Mouse (Mus musculus) forebrain, embryonic 10.5 days (tissue): Measurements from ENCODE around the gene Gm9195. TPM values are rescaled to one million over a fixed set of nuclear protein-coding genes. Genes with fewer than 3 reads are reported as not detected.

Experiments used
- DNase-seq: peaks from one replicate; pipeline ENCODE4 v3.0.0-alpha.2; 2017; ENCODE audit warnings: low spot score; ENCODE audit errors: extremely low spot score
- H3K27ac ChIP-seq: fragments of 300-500 bp; sonication (generic); 2 replicates; pipeline ENCODE4 v1.5.1; 2016; ENCODE audit warnings: mild to moderate bottlenecking
- H3K27me3 ChIP-seq: fragments of 300-500 bp; sonication (generic); 2 replicates; pipeline ENCODE4 v1.6.1; 2016; ENCODE audit warnings: mild to moderate bottlenecking; ENCODE audit not compliant: poor library complexity, severe bottlenecking
- H3K36me3 ChIP-seq: fragments of 300-500 bp; sonication (generic); replicated peaks from 2 replicates; pipeline ENCODE4 v1.6.1; 2016; ENCODE audit warnings: mild to moderate bottlenecking, moderate library complexity
- H3K4me1 ChIP-seq: fragments of 300-500 bp; sonication (generic); 2 replicates; pipeline ENCODE4 v1.6.1; 2016
- H3K4me3 ChIP-seq: fragments of 300-500 bp; sonication (generic); 2 replicates; pipeline ENCODE4 v1.5.1; 2016; ENCODE audit warnings: mild to moderate bottlenecking, moderate library complexity
- H3K9me3 ChIP-seq: fragments of 300-500 bp; sonication (generic); 2 replicates; pipeline ENCODE4 v1.6.1; 2016; ENCODE audit warnings: mild to moderate bottlenecking, moderate library complexity
- WGBS: fragments of 180-500 bp; shearing (Covaris S2); methylation state at CpG from one replicate; pipeline ENCODE4 v1.1.7; 2016; 5-methylcytosine and 5-hydroxymethylcytosine counted together
- polyA plus RNA-seq: library from polyadenylated mRNA; unstranded; fragments of >200 nt; fragmentation: Nextera tagmentation; extraction: Ambion mirVana; gene quantifications from 2 replicates; pipeline ENCODE4 v1.2.1, GENCODE M21; 2016

The Gm9195 gene
- polyA plus RNA-seq: not detected in 2 replicates

DNA sequence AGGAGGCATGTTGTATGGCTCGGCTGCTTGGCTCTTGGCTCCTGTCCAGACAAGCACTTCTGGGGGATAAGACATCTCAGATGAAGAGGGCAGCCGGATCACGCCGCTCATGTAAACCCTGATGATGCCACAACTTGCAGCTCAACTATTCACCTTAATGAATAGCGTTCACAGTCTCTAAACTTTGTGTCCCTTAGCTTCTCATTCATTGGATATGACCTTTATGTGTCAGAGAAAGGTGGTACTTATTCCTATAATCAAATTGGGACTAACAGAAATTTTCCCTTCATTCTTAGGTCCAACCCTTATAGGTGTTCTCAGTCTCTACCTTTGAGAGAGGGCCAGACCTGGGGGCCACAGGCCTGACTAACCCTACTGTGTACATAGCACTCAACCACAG lies at the start of gene Gm9195:
Gene Gm9195, minus strand, starts transcription at position 101 of the 400 bp plus-strand sequence.
- 91% methylated on average over 5 of the region's 5 CpGs for WGBS
- Histone ChIP-seq H3K27me3 (no peaks in the 10 kb centered on the region), H3K36me3 (no peaks in the 10 kb centered on the region), H3K27ac (no peak within 1 kb of the TSS), H3K4me1 (no peaks in the 10 kb centered on the region), H3K9me3 (no peaks in the 10 kb centered on the region), H3K4me3 (no peak within 1 kb of the TSS)
- no peak for DNase-seq

DNA sequence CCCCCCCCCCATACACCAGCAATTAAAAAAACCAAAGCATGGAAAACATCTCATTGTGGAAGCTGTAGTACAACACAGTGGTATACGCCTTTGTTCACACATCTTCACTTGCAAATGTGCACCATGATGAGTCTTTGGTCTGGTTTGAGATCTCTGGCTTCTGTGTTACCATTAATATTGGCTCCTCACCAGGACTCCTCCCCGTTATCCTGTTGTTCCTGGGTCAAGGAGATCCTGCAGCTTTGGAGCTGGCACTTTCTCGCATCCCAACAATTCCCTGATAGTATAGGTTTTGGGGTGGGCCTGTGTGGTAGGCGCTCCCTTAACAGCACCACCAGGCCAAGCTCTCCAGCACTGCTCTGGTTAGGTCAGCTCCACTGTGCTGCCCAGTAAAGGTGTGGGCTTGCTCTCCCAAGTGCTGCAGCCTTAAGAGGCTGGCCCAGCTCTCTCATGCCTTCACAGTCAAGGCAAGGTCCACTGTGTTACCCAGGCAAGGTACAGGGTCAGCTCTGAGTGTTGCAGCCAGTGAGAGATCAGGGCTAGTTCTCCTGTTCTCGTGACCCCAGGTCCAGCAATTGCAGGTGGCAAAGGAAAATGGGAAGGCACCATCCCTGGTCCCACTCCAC lies 44.9 kb upstream of the Gm9195 start:
- DNase-seq: no peak
- 88% methylated on average over 5 of the region's 5 CpGs for WGBS
- H3K27me3 ChIP-seq: peaks cover 24% of the 10 kb centered on the region
- H3K36me3 ChIP-seq: peaks cover 31% of the 10 kb centered on the region
- H3K27ac ChIP-seq: no peak overlapping the region
- H3K4me1 ChIP-seq: peaks cover 13% of the 10 kb centered on the region
- H3K9me3 ChIP-seq: no peaks in the 10 kb centered on the region
- H3K4me3 ChIP-seq: no peak overlapping the region

DNA sequence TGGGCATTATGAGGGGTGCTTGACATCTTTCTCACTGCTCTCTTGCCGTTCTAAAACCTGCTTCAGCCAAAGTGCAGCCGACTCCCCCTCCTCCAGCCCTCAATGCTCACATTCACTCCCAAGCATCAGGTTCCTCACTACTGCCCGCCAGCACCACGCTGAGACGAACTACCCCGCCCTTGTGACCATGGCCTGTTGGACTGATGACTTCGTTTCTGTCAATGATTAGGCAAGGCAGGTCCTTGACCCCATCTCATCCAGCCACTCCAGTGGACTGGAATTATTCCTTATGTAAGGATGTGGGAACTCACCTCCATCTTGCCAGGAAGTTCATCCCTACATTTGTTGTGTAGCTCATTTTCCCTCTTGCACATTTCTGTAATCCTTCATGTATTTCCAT lies 42.2 kb upstream of the Gm9195 start:
- Histone ChIP-seq H3K27ac (no peak overlapping the region), H3K4me1 (peaks cover 21% of the 10 kb centered on the region), H3K36me3 (peaks cover 6% of the 10 kb centered on the region), H3K4me3 (no peak overlapping the region), H3K9me3 (no peaks in the 10 kb centered on the region), H3K27me3 (peaks cover 46% of the 10 kb centered on the region)
- no peak for DNase-seq
- WGBS: 82% methylated on average over 7 of the region's 7 CpGs

DNA sequence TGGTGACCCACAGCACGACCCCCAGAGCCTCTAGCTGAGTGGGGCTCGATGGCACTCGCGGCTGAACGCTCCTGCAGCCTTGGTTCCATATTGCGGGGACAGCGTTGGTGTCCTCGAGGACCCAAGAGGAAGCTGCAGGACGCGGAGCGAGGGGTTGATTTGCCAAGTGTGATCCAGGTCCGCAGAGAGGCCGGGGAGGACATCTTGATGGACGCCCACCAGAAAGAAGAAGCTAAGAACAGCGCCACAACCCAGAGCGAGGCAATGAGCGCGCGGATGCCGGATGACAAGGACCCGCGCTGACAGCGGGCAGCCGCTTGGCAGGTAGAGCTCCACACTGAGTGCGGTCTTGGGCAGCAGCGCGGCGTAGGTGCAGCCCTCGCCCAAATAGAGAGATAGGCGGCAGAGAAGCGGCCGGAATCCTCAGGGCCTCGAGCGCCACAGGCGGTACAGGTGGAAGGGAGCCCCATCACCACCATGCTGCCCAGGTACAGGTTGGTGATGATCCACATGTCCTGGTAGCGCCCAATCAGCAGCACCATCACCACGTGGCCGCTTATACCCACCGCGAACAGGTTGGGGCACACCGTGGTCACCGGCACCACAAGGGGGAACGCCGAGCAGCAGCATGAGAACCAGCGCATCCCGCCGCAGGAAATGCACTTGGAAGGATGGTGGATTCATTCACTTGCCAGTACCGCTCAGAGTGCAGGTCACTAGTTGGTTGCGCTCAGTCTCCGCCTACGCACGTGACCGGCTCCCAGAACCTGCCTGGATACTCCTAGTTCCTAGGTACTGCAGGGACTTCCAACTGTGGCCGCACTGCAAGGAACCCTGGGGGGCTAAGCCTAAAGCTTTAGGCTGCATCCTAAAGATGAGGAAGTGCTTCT lies 40.6 kb upstream of the Gm9195 start:
- H3K36me3 ChIP-seq: peaks cover 5% of the 10 kb centered on the region
- no peaks in the 10 kb centered on the region for H3K9me3 ChIP-seq
- H3K4me3 ChIP-seq: peak overlapping the region; percentile 60
- H3K27ac ChIP-seq: 0 out of 2 replicates have a peak overlapping the region, but pooled peaks have one; percentile 48
- peaks cover 21% of the 10 kb centered on the region for H3K4me1 ChIP-seq
- 4% methylated on average over 54 of the region's 54 CpGs for WGBS
- H3K27me3 ChIP-seq: peaks cover 46% of the 10 kb centered on the region
- peak; percentile 54 for DNase-seq

DNA sequence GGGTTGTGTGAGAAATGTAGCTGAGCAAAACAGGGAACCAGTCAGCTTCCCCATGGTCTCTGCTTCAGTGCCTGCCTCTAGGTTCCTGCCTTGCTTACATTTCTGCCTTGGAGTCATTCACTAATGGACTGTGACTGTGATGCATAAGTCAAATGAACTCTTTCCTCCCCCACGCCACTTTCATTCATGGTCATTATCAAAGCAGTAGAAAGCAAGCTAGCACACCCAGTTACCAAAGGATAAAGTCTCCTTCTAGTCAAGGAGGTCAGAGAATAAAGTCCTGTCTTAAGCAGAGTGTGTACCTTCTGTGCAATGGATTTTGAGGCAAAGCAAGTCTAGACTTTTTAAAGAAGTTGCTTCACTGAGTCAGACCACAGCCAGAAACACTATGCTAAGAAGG lies 35.5 kb upstream of the Gm9195 start:
- H3K27me3 ChIP-seq: peaks cover 28% of the 10 kb centered on the region
- WGBS: 73% methylated on average over 1 of the region's 1 CpGs
- no peak overlapping the region for H3K4me3 ChIP-seq
- no peak for DNase-seq
- no peaks in the 10 kb centered on the region for H3K9me3 ChIP-seq
- no peak overlapping the region for H3K27ac ChIP-seq
- peaks cover 13% of the 10 kb centered on the region for H3K4me1 ChIP-seq
- H3K36me3 ChIP-seq: no peaks in the 10 kb centered on the region

DNA sequence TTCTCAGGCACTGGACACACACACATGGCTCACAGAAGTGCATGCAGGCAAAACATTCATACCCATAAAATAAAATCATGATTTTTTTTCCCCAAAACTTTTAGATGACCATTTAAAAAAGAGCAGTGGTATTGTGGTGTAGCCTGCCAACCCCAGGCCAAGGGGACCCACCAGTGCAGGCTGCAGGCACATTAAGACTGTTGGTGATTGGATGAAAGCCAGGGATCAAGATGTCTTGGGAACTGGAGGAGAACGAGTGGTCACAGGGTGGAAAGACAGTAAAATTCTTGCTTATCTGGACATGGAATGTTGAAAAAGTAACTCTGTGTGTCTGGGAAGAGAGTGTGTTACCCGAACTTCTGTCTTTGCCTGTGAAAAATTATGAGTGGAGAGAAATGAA lies 27.9 kb upstream of the Gm9195 start:
- 76% methylated on average over 2 of the region's 2 CpGs for WGBS

DNA sequence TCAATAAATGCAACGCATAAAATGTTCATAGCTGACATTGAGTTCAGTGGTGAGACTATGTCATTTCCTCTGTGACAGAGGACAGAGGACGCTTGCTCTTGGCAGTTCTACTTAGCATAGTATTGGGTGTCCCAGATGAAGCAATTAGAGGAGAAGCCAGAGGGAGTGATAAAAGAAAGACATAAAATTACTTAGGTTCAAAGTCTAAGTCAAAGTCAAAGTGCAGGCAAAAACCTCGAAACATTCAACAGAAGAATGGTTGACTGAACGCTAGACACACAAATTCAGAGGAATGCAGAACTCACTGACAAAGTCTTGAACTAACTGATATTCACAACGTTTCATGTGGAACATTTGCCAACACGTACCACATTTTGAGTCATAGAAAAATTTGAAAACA lies 27.1 kb upstream of the Gm9195 start:
- DNase-seq: no peak
- Histone ChIP-seq H3K36me3 (no peaks in the 10 kb centered on the region), H3K9me3 (no peaks in the 10 kb centered on the region), H3K27ac (no peak overlapping the region), H3K4me1 (no peaks in the 10 kb centered on the region), H3K27me3 (no peaks in the 10 kb centered on the region), H3K4me3 (no peak overlapping the region)
- 86% methylated on average over 6 of the region's 6 CpGs for WGBS

More for the DNA sequence above, 27.9 kb upstream of the Gm9195 start:
- Histone ChIP-seq H3K4me3 (no peak overlapping the region), H3K27ac (no peak overlapping the region), H3K4me1 (no peaks in the 10 kb centered on the region), H3K9me3 (no peaks in the 10 kb centered on the region), H3K36me3 (no peaks in the 10 kb centered on the region), H3K27me3 (no peaks in the 10 kb centered on the region)
- no peak for DNase-seq

DNA sequence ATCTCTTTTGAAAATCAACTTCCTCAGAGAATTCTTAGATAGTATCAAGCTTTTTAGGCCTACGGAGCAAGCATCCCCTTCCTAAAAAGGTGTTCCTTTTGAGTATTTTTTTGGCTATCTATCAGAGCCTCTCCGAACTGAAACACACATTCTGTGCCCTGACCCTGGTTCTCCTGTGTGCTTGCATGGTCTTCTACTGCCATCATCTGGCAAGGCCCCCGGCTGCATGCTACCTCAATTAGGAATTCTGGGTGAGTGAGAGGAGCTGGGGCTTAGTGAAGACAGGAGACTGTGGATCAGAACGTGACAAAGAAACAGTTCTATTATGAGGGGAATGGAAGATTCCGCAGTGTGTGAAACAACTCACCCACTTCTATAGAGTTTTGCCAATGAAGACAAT lies 24.7 kb upstream of the Gm9195 start:
- DNase-seq: peak; percentile 38
- Histone ChIP-seq H3K4me1 (no peaks in the 10 kb centered on the region), H3K4me3 (no peak overlapping the region), H3K27ac (no peak overlapping the region), H3K9me3 (no peaks in the 10 kb centered on the region), H3K27me3 (no peaks in the 10 kb centered on the region), H3K36me3 (no peaks in the 10 kb centered on the region)
- WGBS: 25% methylated on average over 5 of the region's 5 CpGs

DNA sequence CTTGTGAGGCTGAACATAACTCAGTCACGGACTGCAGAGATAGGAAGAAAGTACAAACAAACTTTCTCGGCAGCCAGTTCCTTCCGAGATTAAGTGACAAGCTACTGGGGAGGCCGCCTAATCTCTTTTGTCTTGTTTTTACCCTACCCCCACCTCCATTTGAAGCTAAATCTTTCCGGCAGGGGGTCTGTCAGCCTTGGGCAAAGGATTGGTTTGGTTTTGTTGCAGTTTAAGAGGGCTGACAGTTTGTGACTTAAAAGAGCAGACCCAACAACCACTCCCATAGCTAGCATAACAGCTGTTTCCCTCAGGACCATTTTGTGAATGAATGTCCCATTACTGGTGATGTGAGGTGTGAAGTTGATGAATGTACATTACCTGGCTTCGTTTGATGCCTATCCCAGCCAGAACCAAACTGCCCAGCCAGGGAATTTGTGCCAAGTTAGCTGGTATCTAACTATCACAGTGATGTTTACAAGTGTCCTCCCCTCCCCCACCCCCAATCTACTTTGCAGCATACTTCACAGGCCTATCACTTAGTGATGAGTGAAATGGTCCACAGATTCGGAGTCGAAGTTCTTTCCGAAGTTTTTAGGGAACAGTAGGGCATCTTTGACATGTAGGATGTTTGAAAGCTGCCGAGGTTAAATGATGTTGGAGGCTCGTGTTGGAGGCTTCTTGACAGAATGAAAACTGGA lies 15.2 kb upstream of the Gm9195 start:
- 13% methylated on average over 11 of the region's 11 CpGs for WGBS
- peak overlapping the region; percentile 75 for H3K27ac ChIP-seq

DNA sequence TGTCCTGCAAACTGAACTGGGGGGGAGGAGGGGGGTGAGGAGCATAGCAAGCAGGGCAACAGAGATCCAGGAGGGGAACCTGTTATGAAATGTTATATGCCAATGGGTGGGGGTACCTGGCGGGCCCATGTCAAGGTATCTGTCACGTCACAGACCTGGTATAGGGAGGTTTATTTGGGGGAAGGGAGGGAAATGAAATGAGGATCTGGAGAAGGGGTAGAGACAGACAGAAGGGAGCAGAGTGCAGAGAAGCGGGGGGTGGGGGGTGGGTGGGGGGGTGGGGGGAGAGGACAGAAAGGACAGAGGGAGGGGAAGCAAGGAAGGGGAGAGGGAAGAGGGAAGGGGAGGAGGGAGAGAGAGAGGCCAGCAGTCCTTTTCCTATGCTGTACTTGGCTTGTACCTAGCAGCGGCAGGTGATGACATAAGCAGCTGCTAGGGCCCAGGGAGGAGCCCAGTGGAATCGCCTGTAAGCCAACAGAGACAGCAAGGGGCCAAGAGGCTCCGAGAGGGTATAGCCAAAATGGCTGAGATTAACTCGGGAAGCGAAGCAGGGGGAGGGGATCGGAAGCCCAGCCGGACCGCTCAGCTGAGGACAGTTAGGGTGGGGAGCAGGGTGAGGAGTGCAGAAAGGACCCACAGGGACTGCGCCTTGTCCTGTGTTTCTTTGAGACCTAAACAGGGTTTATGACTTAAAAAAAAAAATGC lies 14.5 kb upstream of the Gm9195 start:
- Histone ChIP-seq H3K4me3 (peak overlapping the region; percentile 48), H3K4me1 (peaks cover 16% of the 10 kb centered on the region), H3K9me3 (no peaks in the 10 kb centered on the region), H3K27ac (peak overlapping the region; percentile 75), H3K36me3 (no peaks in the 10 kb centered on the region), H3K27me3 (no peaks in the 10 kb centered on the region; the same call in 1 of the 2 replicates)
- DNase-seq: peak; percentile 35
- WGBS: 7% methylated on average over 12 of the region's 12 CpGs

More for the DNA sequence above, 15.2 kb upstream of the Gm9195 start:
- no peak for DNase-seq
- Histone ChIP-seq H3K27me3 (no peaks in the 10 kb centered on the region; the same call in 1 of the 2 replicates), H3K36me3 (no peaks in the 10 kb centered on the region), H3K9me3 (no peaks in the 10 kb centered on the region), H3K4me1 (peaks cover 16% of the 10 kb centered on the region), H3K4me3 (peak overlapping the region; percentile 48)

DNA sequence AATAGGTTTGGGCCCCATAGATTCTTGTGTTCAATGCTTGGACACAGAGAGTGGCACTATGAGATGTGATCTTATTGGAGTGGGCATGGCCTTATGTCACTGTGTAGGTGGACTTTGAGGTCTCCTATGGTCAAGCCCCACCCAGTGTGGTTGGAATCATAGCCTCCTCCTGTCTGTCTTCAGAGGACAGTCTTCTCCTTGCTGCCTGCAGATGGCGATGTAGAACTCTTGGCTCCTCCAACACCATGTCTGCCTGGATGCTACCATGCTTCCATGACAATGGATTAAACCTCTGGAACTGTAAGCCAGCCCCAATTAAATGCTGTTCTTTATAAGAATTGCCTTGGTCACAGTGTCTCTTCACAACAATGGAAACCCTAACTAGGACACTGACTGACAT lies 13.3 kb upstream of the Gm9195 start:
- Histone ChIP-seq H3K36me3 (no peaks in the 10 kb centered on the region), H3K4me3 (no peak overlapping the region), H3K4me1 (peaks cover 16% of the 10 kb centered on the region), H3K9me3 (no peaks in the 10 kb centered on the region), H3K27ac (no peak overlapping the region), H3K27me3 (no peaks in the 10 kb centered on the region; the same call in 1 of the 2 replicates)
- DNase-seq: no peak
- WGBS: 83% methylated on average over 1 of the region's 1 CpGs

DNA sequence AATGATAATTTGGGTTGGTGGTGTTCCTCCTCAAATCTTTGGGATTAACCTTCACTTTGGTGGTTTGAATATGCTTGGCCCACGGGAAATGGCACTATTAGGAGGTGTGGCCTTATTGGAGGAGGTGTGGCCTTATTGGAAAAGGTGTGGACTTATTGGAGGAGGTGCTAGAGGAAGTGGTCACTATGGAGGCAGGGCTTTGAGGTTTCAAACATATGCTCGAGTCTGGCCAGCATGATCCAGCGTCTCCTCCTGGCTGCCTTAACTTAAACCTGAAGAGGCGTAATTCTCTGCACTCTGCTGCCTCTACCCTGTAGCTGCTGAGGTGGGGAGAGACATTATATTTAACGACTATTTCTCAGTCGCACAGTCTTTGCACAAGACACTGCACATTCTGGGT lies 11.6 kb upstream of the Gm9195 start:
- Histone ChIP-seq H3K4me3 (no peak overlapping the region), H3K9me3 (no peaks in the 10 kb centered on the region), H3K27me3 (no peaks in the 10 kb centered on the region; the same call in 1 of the 2 replicates), H3K27ac (no peak overlapping the region), H3K36me3 (no peaks in the 10 kb centered on the region), H3K4me1 (peaks cover 16% of the 10 kb centered on the region)
- DNase-seq: no peak
- 51% methylated on average over 6 of the region's 6 CpGs for WGBS
